Mouse (Mus musculus) splenic B cell, adult 2 months (primary cell): ENCODE results near the gene Rnf114.

ENCODE experiments used
- DNase-seq: peaks from one replicate; pipeline ENCODE4 v3.0.0-alpha.2; 2011; ENCODE audit warnings: low read depth, low spot score
- H3K27me3 ChIP-seq: 2 replicates; pipeline ENCODE4 v1.6.1; 2012; ENCODE audit warnings: mild to moderate bottlenecking, low read length, moderate library complexity, mixed read lengths; ENCODE audit not compliant: control insufficient read depth, poor library complexity, insufficient read depth, severe bottlenecking
- H3K36me3 ChIP-seq: 2 replicates; pipeline ENCODE4 v1.6.1; 2012; ENCODE audit warnings: mild to moderate bottlenecking, low read length, moderate library complexity, mixed read lengths; ENCODE audit not compliant: control insufficient read depth, poor library complexity, insufficient read depth, severe bottlenecking

Rnf114 gene

DNA sequence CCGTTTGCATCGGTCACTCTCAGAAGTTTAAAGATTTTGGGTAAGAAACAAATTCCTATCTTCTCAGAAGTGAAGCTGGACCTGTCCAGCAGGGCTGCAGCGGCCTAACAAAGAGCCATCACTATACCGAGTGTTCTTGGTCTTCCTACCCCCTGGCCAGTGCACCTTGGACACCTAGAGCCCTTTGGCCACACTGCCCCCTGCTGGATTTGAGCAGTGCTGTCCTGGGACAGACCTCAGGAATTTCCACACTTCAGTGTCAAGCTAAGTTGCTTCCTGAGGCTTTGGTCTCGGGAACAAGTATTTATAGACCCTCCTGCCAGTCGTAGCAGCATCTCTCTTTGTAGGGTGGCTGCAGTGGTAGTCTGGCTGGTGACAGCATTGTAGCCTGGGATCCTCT is 29.5 kb upstream of the Rnf114 start:
- no peaks in the 10 kb centered on the region for H3K27me3 ChIP-seq
- peaks cover 6% of the 10 kb centered on the region for H3K36me3 ChIP-seq
- peak; percentile 65 for DNase-seq

DNA sequence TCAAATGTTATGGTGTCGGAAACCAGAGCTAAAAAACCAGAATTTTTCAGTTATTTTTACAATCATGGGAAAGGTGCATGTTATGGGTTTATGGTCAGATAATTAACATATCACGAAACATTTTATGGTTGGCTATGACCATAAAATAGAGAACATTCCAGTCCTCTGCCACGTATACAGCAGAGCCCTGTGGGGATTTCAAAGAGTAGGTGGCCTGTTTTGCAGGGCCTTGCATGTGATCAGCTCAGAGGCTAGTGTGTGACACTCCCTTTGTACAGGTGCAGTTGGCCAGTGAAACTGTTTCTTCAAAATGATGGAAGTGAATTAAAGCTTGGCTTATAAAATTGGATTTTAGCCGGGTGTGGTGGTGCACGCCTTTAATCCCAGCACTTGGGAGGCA is 28.6 kb upstream of the Rnf114 start:
- no peak for DNase-seq
- H3K36me3 ChIP-seq = peaks cover 4% of the 10 kb centered on the region
- no peaks in the 10 kb centered on the region for H3K27me3 ChIP-seq

DNA sequence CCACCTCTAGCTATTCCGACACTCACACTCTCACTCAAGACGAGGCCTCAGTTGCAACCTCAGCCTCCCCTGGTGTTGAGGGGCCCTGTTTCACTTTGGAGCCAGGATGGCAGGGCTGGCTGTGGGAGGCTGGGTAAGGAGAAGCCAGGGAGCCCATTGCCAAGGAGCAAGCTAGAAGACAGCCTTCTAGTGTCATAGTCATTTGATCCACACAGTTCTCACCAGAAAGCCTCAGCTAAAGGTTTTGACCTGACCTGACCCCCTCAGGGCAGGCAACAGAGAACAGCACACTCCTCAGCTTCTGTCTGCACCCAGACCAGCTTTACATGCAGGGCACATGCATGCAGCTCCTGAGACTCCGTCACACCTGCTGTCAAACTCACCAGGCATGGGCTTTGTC is 26.5 kb upstream of the Rnf114 start:
- no peaks in the 10 kb centered on the region; the same call in none of the 2 replicates for H3K36me3 ChIP-seq
- no peak for DNase-seq

DNA sequence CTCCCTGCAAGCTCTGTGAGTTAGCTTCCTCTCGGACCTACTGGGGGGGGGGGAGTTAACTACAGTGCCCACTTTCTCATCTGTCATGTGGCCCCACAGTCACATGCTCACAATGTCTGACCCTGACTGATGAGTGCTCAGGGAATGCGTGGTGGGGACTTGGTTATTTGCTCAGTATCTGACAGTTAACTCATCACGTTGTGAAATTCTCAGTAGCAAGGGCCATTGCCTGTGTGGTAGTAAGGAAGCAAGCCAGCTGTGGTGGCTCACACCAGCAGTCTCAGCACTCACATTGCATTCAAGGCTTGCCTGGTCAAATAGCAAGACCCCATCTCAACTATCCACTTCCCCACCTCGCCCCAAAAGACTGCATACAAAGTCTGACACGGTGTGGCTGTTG is 25.2 kb upstream of the Rnf114 start:
- H3K36me3 ChIP-seq = no peaks in the 10 kb centered on the region; the same call in none of the 2 replicates
- no peak for DNase-seq
- H3K27me3 ChIP-seq = no peaks in the 10 kb centered on the region

More for the DNA sequence above, 26.5 kb upstream of the Rnf114 start:
- no peaks in the 10 kb centered on the region for H3K27me3 ChIP-seq

DNA sequence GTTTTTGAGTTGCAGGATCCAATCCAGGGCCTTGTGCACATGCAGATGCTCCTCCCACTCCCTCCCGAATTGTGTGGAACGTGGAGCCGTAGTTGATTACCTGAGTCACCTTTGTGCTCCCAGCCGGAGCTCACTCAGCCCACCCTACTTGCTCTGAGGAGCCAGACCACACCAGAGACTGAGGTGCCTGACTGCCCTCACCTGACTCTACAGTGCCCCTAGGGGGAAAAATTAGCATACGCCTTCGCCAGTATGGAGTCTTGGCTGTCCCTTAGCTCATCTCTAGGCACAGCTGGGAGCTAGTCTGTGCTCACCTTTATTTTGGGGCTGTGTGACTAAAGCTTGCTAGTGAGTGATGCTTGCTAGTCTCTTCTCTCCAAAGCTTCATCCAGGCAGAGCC is 24.0 kb upstream of the Rnf114 start:
- Histone ChIP-seq H3K36me3 (no peaks in the 10 kb centered on the region; the same call in none of the 2 replicates), H3K27me3 (no peaks in the 10 kb centered on the region)
- DNase-seq = peak; percentile 31

DNA sequence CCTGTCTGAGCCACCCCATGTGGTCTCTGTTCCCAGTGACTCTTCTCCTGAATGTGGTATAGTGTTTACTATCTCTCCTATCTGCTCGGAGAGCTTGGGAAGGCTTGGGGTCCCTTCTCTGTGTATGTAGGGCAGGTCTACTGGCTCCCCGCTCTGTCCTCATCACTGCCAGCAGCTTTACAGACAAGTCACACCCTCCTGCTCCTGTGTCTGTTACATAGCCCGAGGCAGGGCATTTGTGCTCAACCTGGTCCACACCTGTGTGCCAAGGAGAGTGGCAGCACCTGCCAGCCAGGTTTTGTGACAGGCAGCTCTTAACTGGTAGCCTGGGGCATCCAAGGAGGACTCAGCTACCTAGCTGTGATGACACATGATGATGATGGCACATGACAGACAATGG is 21.8 kb upstream of the Rnf114 start:
- no peaks in the 10 kb centered on the region for H3K27me3 ChIP-seq
- H3K36me3 ChIP-seq = peaks cover 3% of the 10 kb centered on the region
- DNase-seq = no peak

DNA sequence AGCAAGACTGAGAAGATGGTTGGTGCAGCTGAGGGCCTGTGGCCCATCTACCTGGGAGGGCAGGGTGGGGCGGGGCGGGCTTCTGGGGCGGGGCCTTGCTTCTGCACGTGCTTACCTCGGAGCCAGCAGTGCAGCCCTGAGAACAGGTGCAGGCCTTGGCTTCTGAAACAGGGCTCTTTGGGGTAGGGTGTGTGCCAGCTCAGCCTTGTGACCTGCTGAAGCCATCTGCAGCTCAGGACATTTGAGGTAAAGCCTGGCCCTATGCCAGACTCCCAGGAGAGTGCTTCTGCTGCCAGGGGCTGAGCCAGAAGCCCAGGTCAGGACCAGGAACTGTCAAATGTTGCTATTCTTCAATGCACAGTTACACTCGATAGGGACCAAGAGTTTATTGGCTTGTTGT is 20.9 kb upstream of the Rnf114 start:
- no peak for DNase-seq
- H3K27me3 ChIP-seq = no peaks in the 10 kb centered on the region
- peaks cover 3% of the 10 kb centered on the region for H3K36me3 ChIP-seq

DNA sequence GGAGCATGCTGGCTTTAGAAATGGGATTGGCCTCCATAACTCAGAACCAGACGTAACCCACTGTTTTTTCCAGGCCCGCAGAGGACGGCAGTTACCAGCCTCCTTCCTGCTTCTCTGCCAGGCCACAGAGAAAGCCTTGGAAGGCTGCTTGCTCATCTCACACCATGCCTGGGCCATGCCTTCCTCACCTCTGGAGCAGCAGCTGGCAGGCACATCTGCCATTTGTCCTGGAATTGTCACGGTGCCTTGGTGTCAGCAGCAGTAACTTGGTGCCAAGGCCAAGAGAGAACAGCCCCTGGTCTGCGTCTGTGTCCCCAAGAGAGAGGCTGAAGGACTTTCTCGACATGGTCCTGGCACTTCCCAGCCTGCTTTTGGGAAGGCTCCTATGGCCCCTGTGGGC is 18.2 kb upstream of the Rnf114 start:
- no peaks in the 10 kb centered on the region for H3K27me3 ChIP-seq
- H3K36me3 ChIP-seq = peaks cover 3% of the 10 kb centered on the region

DNA sequence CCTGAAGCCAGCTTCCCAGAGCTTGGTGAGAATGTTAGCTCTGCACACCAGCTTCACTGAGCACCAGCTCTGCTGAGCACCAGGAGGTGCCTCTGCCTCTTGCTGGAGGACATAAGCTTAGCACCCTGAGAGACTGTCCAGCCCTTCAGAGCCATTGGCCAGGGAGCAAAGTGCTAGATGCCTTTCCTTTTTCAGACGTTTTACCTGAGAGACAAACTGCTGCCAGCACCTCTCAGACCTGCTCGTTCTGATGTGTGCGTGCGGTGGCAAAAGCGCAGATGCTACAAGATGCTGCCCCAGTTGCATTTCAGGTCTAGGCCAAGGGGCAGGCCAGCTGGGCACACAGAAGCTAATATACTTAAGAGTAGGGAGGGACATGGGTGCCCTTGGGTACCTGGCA is 16.8 kb upstream of the Rnf114 start:
- Histone ChIP-seq H3K27me3 (no peaks in the 10 kb centered on the region), H3K36me3 (peaks cover 3% of the 10 kb centered on the region)
- DNase-seq = no peak

More for the DNA sequence above, 18.2 kb upstream of the Rnf114 start:
- DNase-seq = no peak

DNA sequence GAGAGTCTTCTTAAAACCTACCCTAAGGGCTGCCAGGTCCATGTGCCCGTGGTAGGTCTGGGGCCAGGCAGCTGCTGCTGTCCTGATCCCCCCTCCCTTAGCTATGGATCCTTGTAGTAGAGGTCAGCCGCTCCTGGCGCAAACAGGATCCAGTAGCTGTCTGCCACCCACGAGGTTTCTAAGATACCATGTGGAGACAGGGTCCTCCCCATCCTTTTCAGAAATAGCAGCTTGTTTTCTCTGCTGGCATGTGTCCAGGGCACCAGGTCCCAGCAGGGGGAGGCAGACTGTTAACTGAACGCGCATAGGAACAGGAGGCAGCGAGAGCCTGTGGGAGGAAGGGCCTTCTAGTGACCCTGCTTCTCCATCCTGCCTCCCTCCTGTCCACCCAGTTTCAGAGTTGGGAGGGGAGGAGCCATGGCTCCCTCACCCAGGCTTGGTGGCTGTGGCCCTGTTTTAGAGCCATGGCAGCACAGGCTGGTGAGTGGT is 16.2 kb upstream of the Rnf114 start:
- peaks cover 3% of the 10 kb centered on the region for H3K36me3 ChIP-seq
- no peak for DNase-seq
- no peaks in the 10 kb centered on the region for H3K27me3 ChIP-seq

DNA sequence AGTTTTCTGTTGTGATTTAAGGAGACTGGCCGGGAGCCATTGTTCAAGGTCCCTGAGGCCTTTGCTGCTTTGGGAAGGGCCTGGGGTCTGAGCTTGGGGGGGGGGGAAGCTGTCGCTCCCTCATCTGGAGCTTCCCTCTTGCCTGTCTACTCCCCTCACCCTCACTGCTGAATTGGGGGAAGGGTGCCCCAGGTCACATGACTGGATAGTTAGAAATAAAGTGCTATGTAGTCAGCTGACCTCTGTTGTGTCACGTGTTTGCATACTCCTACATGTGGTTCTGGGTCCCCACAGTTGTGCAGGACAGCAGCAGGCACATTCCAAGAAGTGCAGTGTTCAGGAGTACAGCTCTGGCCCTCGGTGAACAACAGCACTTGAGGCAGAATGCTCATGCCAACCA is 15.7 kb upstream of the Rnf114 start:
- DNase-seq = no peak
- H3K27me3 ChIP-seq = no peaks in the 10 kb centered on the region
- peaks cover 3% of the 10 kb centered on the region for H3K36me3 ChIP-seq

DNA sequence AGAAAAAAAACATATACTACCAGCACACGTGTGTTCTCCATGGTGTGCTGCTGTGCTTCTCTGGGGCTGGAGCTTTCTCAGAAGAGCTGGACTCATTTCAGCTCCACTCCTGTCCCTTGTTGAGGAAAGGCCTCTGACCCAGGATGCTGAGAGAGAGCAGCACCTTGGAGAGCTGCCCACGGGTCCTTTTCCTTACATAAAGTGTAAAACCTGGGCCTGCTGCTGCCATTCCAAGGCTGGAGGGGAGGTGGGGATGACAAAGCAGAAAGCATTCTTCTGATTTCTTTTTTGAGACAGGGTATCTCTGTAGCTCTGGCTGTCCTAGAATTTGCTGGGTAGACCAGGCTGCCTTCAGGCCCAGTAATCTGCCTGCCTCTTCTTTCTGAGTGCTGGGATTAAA is 14.3 kb upstream of the Rnf114 start:
- Histone ChIP-seq H3K27me3 (no peaks in the 10 kb centered on the region), H3K36me3 (peaks cover 8% of the 10 kb centered on the region)
- DNase-seq = no peak

DNA sequence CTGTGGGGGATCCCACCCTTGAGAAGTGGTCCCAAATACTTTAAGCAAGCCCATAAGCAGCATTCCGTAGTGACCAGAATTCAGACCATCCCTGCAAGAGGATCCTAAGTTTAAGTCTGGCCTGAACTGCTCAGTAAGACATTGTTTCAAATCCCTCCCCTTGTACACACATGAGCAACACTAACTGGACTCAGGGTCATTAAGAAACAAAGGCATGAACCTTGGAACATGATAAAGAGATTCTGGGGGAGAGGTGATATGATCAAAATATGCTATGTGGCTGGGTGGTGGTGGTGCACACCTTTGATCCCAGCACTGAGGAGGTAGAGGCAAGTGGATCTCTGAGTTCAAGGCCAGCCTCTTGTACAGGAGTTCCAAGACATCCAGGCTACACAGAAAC is 12.9 kb upstream of the Rnf114 start:
- no peaks in the 10 kb centered on the region for H3K27me3 ChIP-seq
- DNase-seq = no peak
- H3K36me3 ChIP-seq = peaks cover 9% of the 10 kb centered on the region

DNA sequence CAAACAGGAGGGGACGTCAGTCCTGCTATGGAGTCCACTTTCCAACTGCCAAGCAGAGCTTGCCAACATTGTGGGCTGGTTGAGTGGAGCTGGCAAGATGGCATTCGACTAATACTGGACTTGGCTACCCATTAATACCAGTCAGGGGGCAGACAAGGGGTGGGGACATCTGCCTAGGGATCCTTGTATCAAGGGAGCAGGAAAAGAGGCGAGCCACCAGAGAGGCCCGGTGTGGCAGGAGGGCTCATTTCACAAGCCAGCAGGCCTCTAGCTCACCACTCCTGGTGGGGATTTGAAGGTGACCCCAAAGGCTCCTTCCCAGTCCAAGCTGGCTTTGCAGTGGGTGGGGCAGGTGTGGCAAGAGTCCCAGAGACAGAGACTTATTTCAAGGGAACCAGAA is 9.8 kb upstream of the Rnf114 start:
- no peaks in the 10 kb centered on the region for H3K27me3 ChIP-seq
- DNase-seq = no peak
- H3K36me3 ChIP-seq = peaks cover 9% of the 10 kb centered on the region

DNA sequence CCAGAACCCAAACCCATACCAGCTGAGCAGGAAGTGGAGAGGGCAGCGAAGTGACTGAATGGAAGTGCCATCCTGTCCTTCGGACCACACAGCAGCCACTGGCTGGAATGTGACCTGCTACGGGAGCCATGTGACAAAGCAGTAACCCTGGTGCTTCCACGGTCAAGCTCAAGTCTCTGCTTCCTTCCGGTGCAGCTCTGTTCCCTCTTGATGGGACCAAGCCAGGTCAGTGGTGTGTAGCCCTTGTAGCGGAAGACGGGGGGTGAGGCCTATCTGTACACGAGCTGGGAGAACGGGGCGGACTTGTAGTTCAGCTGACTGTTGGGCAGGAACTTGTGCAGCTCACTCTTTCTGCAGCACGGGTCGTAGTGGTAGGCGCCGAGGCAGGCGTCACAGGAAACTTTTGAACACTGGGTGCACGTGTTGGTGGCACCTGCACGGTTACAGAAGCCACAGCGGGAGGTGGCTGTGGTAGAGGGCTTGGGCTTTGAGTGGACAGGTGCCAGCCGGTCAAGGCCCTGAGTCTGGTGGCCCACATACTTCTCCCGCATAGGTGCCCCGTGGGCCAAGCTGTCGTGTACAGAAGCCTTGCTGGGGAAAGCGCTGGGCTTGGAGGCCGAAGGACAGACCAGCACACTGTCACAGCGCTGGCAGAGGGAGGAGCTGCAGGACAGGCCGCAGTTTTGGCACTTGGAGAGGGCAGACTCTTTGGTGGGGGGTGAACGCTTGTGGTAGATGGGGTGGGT is 9.2 kb upstream of the Rnf114 start:
- peaks cover 9% of the 10 kb centered on the region for H3K36me3 ChIP-seq

More for the DNA sequence above, 9.2 kb upstream of the Rnf114 start:
- H3K27me3 ChIP-seq = no peaks in the 10 kb centered on the region
- DNase-seq = no peak
